8 mouse cellular contexts compared by ENCODE assay signal in genomic region chr11:99147041-99147919, GRCm38 (mm10). TPM values are rescaled to one million over a fixed set of nuclear protein-coding genes. Genes with fewer than 3 reads are reported as not detected.
A peak's percentile ranks its signal among the peaks of the same experiment; 100 is the strongest.
DNase-seq lines count a peak whose midpoint lies in the region; ATAC-seq lines count a peak whose summit lies in the region.

No protein-coding gene starts in this region.

- peak overlapping the region; percentile 41; the same call in 1 of the 2 replicates for H3K4me2 ChIP-seq in embryonic facial prominence, embryonic 13.5 days
- no peak overlapping the region for H3K4me2 ChIP-seq in midbrain, embryonic 13.5 days (replicated peaks)

- peak overlapping the region; percentile 51; the same call in 1 of the 2 replicates for H3K9ac ChIP-seq in embryonic facial prominence, embryonic 13.5 days
- H3K9ac ChIP-seq in midbrain, embryonic 13.5 days (replicated peaks), result no peak overlapping the region

- no peak for ATAC-seq in embryonic facial prominence, embryonic 13.5 days (ENCODE audit: insufficient number of reproducible peaks, insufficient read depth, low FRiP score, low TSS enrichment, low read depth)
- ATAC-seq in midbrain, embryonic 13.5 days, result peak; percentile 40; the same call in 1 of the 2 replicates

- peak; percentile 62 for DNase-seq in layer of hippocampus, adult 11-12 months (ENCODE audit: low spot score)
- DNase-seq in layer of hippocampus, postnatal 25 days (ENCODE audit: extremely low spot score in 1 of 2, low spot score in 1 of 2), result no peak
- DNase-seq in layer of hippocampus, adult 18-20 months (ENCODE audit: low spot score in 2 of 2), result peak; percentile 68 to 80
- peak; percentile 55 for DNase-seq in thymus, postnatal 25 days
- no peak for DNase-seq in testis, postnatal 10 days (ENCODE audit: low spot score)
- no peak for DNase-seq in gastrocnemius, postnatal 4 days (ENCODE audit: low spot score in 2 of 2)

- no peaks in the 10 kb centered on the region for H3K9me3 ChIP-seq in embryonic facial prominence, embryonic 13.5 days
- H3K9me3 ChIP-seq in midbrain, embryonic 13.5 days, result no peaks in the 10 kb centered on the region

- H3K4me3 ChIP-seq in embryonic facial prominence, embryonic 13.5 days, result no peak overlapping the region
- H3K4me3 ChIP-seq in midbrain, embryonic 13.5 days (replicated peaks), result no peak overlapping the region

- H3K27ac ChIP-seq in embryonic facial prominence, embryonic 13.5 days, result peak overlapping the region; percentile 97
- peak overlapping the region; percentile 63 for H3K27ac ChIP-seq in midbrain, embryonic 13.5 days

- H3K36me3 ChIP-seq in embryonic facial prominence, embryonic 13.5 days, result no peaks in the 10 kb centered on the region
- no peaks in the 10 kb centered on the region for H3K36me3 ChIP-seq in midbrain, embryonic 13.5 days

- peaks cover 71% of the 10 kb centered on the region for H3K4me1 ChIP-seq in embryonic facial prominence, embryonic 13.5 days
- H3K4me1 ChIP-seq in midbrain, embryonic 13.5 days (replicated peaks), result peaks cover 31% of the 10 kb centered on the region

- WGBS in embryonic facial prominence, embryonic 13.5 days, result 35% methylated on average over 17 of the region's 17 CpGs
- 48% methylated on average over 17 of the region's 17 CpGs for WGBS in midbrain, embryonic 13.5 days

- H3K27me3 ChIP-seq in embryonic facial prominence, embryonic 13.5 days, result no peaks in the 10 kb centered on the region
- H3K27me3 ChIP-seq in midbrain, embryonic 13.5 days, result no peaks in the 10 kb centered on the region; the same call in 1 of the 2 replicates

RNA-seq across cellular contexts. Expression of gene Ccr7, which starts 7.6 kb away (rescaled TPM):
- not detected for total RNA-seq in layer of hippocampus, postnatal 25 days (2021)
- polyA plus RNA-seq in embryonic facial prominence, embryonic 13.5 days (2015; fragmentation: Nextera tagmentation; extraction: Ambion mirVana), result 0.30 and 0.69 TPM in 2 replicates
- not detected for total RNA-seq in layer of hippocampus, adult 18-20 months (2021)
- not detected in 2 replicates for polyA plus RNA-seq in midbrain, embryonic 13.5 days (2015; fragmentation: Nextera tagmentation; extraction: Ambion mirVana)
- total RNA-seq in gastrocnemius, postnatal 4 days (2021), result under 1 TPM; 0.12 to 0.18 TPM

RNA-seq across cellular contexts. Expression of gene Tns4, which starts 58.2 kb away (rescaled TPM):
- not detected for total RNA-seq in layer of hippocampus, postnatal 25 days (2021)
- polyA plus RNA-seq in embryonic facial prominence, embryonic 13.5 days (2015; fragmentation: Nextera tagmentation; extraction: Ambion mirVana), result 0.53 and 0.73 TPM in 2 replicates
- total RNA-seq in layer of hippocampus, adult 18-20 months (2021), result under 1 TPM; 0.08 to 0.32 TPM
- polyA plus RNA-seq in midbrain, embryonic 13.5 days (2015; fragmentation: Nextera tagmentation; extraction: Ambion mirVana), result 0.10 and 0.16 TPM in 2 replicates
- total RNA-seq in gastrocnemius, postnatal 4 days (2021), result under 1 TPM in 1 of 2 experiments, not detected in 1; 0.13 TPM

Comparison
In these comparisons a context has a peak if more than half of its experiments do, and no peak if none do; other contexts are left out.
1. DNase-seq: peak in layer of hippocampus, adult 11-12 months (single experiment), layer of hippocampus, adult 18-20 months (2 of 2) and thymus, postnatal 25 days (single experiment); none in layer of hippocampus, postnatal 25 days (0 of 2), testis, postnatal 10 days (single experiment) and gastrocnemius, postnatal 4 days (0 of 2).